ENCODE assay signal across 8 mouse cellular contexts in genomic region chr19:37563763-37564162, GRCm38 (mm10). TPM values are rescaled to one million over a fixed set of nuclear protein-coding genes. Genes with fewer than 3 reads are reported as not detected.
DNase-seq lines count a peak whose midpoint lies in the region; ATAC-seq and TF ChIP-seq lines count a peak whose summit lies in the region.

No protein-coding gene starts in this region.

- no peak for ATAC-seq in stomach, postnatal 0 days (ENCODE audit: low FRiP score, low TSS enrichment)
- no peak for ATAC-seq in midbrain, embryonic 16.5 days

- H3K9me3 ChIP-seq in heart, embryonic 10.5 days = no peaks in the 10 kb centered on the region
- H3K9me3 ChIP-seq in stomach, postnatal 0 days (ENCODE audit: control insufficient read depth, low read length) = no peaks in the 10 kb centered on the region
- H3K9me3 ChIP-seq in midbrain, embryonic 16.5 days (replicated peaks; ENCODE audit: control insufficient read depth, low read length, poor library complexity, severe bottlenecking) = no peaks in the 10 kb centered on the region

- DNase-seq in heart, adult 8-10 months (ENCODE audit: low spot score) = peak; percentile 64
- DNase-seq in heart, embryonic 10.5 days (ENCODE audit: low spot score) = no peak
- peak in 1 of 2 experiments; percentile 48 for DNase-seq in spleen, adult 2 months (ENCODE audit: low read depth in 1 of 2, low spot score in 2 of 2)
- no peak for DNase-seq in spleen, adult 18-20 months
- DNase-seq in c-Kit-positive CD71-positive TER-119-negative erythroid progenitor cells, embryonic 14.5 days (ENCODE audit: low read depth) = peak; percentile 79
- DNase-seq in kidney, postnatal 25 days = peak; percentile 44 to 72
- DNase-seq in stomach, postnatal 0 days (ENCODE audit: low spot score) = no peak

- H3K27me3 ChIP-seq in heart, embryonic 10.5 days (ENCODE audit: insufficient read depth, poor library complexity, severe bottlenecking) = no peaks in the 10 kb centered on the region
- H3K27me3 ChIP-seq in spleen, adult 2 months (ENCODE audit: control insufficient read depth, insufficient read depth, low read length) = no peaks in the 10 kb centered on the region
- H3K27me3 ChIP-seq in stomach, postnatal 0 days (ENCODE audit: control insufficient read depth, insufficient read depth, low read length) = no peaks in the 10 kb centered on the region
- no peaks in the 10 kb centered on the region for H3K27me3 ChIP-seq in midbrain, embryonic 16.5 days (ENCODE audit: control insufficient read depth, insufficient read depth, low read depth, low read length)

- peak; percentile 27; the same call in 1 of the 2 replicates for TF ChIP-seq CTCF in spleen, adult 2 months (IDR thresholded peaks at IDR 0.05; ENCODE audit: extremely low read depth, insufficient read depth, insufficient read length, insufficient replicate concordance)
- peak; percentile 84 for TF ChIP-seq CTCF in stomach, postnatal 0 days (IDR thresholded peaks at IDR 0.05; ENCODE audit: low read depth)

- H3K4me3 ChIP-seq in heart, embryonic 10.5 days = no peak overlapping the region
- no peak overlapping the region for H3K4me3 ChIP-seq in spleen, adult 2 months (ENCODE audit: extremely low read depth, insufficient read depth, insufficient read length)
- H3K4me3 ChIP-seq in stomach, postnatal 0 days (ENCODE audit: low read depth, low read length) = no peak overlapping the region
- H3K4me3 ChIP-seq in midbrain, embryonic 16.5 days (ENCODE audit: low read depth, low read length) = no peak overlapping the region

- H3K4me2 ChIP-seq in stomach, postnatal 0 days (replicated peaks; ENCODE audit: low read depth) = no peak overlapping the region
- H3K4me2 ChIP-seq in midbrain, embryonic 16.5 days (ENCODE audit: low read length) = no peak overlapping the region

- no peak overlapping the region for H3K27ac ChIP-seq in heart, embryonic 10.5 days
- no peak overlapping the region for H3K27ac ChIP-seq in spleen, adult 2 months (ENCODE audit: insufficient read depth, low read length)
- H3K27ac ChIP-seq in stomach, postnatal 0 days (replicated peaks) = no peak overlapping the region
- no peak overlapping the region for H3K27ac ChIP-seq in midbrain, embryonic 16.5 days (ENCODE audit: low read length)

- WGBS in heart, embryonic 10.5 days = 32% methylated on average over 4 of the region's 4 CpGs
- WGBS in spleen, adult 2 months = 21% methylated on average over 4 of the region's 4 CpGs
- 25% methylated on average over 4 of the region's 4 CpGs for WGBS in stomach, postnatal 0 days
- 33% methylated on average over 4 of the region's 4 CpGs for WGBS in midbrain, embryonic 16.5 days

- no peak for TF ChIP-seq EP300 in stomach, postnatal 0 days (optimal IDR thresholded peaks at IDR 0.05)

- TF ChIP-seq POLR2A in spleen, adult 2 months (IDR thresholded peaks at IDR 0.05; ENCODE audit: low read depth, low read length) = no peak

- peaks cover 17% of the 10 kb centered on the region for H3K4me1 ChIP-seq in heart, embryonic 10.5 days
- peaks cover 20% of the 10 kb centered on the region; the same call in 1 of the 2 replicates for H3K4me1 ChIP-seq in spleen, adult 2 months (ENCODE audit: control insufficient read depth, insufficient read depth, insufficient read length)
- no peaks in the 10 kb centered on the region for H3K4me1 ChIP-seq in stomach, postnatal 0 days (replicated peaks; ENCODE audit: control insufficient read depth, insufficient read depth)
- H3K4me1 ChIP-seq in midbrain, embryonic 16.5 days (ENCODE audit: control insufficient read depth, insufficient read depth, low read length) = peaks cover 8% of the 10 kb centered on the region

- H3K9ac ChIP-seq in stomach, postnatal 0 days (ENCODE audit: low read length) = no peak overlapping the region
- no peak overlapping the region for H3K9ac ChIP-seq in midbrain, embryonic 16.5 days (ENCODE audit: low read depth, low read length)

- H3K36me3 ChIP-seq in heart, embryonic 10.5 days = no peaks in the 10 kb centered on the region
- H3K36me3 ChIP-seq in spleen, adult 2 months (ENCODE audit: control insufficient read depth, insufficient read depth, low read length) = peaks cover 2% of the 10 kb centered on the region; the same call in 1 of the 2 replicates
- no peaks in the 10 kb centered on the region for H3K36me3 ChIP-seq in stomach, postnatal 0 days (ENCODE audit: control insufficient read depth, insufficient read depth, low read length)
- no peaks in the 10 kb centered on the region for H3K36me3 ChIP-seq in midbrain, embryonic 16.5 days (ENCODE audit: control insufficient read depth, insufficient read depth, low read length)

RNA-seq across cellular contexts. Expression of gene Exoc6, which starts 13.5 kb away (rescaled TPM):
- total RNA-seq in heart, adult 8-10 months (2022) = 10 to 100 TPM; 30.2 to 36.9 (median 32.5) TPM
- polyA plus RNA-seq in heart, embryonic 10.5 days (2016; fragmentation: Nextera tagmentation; extraction: Ambion mirVana) = 18.0 and 25.3 TPM in 2 replicates
- 8.1 and 8.6 TPM in 2 replicates for polyA plus RNA-seq in spleen, adult 2 months (2012; rRNA removed)
- 8.7 and 9.0 TPM in 2 replicates for polyA plus RNA-seq in stomach, postnatal 0 days (2015; fragmentation: Nextera tagmentation; extraction: Ambion mirVana)
- 26.0 and 27.8 TPM in 2 replicates for polyA plus RNA-seq in midbrain, embryonic 16.5 days (2015; fragmentation: Nextera tagmentation; extraction: Ambion mirVana)

Comparison
In these comparisons a context has a peak if more than half of its experiments do, and no peak if none do; other contexts are left out.
1. DNase-seq: peak in heart, adult 8-10 months (single experiment), c-Kit-positive CD71-positive TER-119-negative erythroid progenitor cells, embryonic 14.5 days (single experiment) and kidney, postnatal 25 days (2 of 2); none in heart, embryonic 10.5 days (single experiment), spleen, adult 18-20 months (0 of 2) and stomach, postnatal 0 days (single experiment).